Mouse (Mus musculus): Measurements from ENCODE around the gene Krtcap3.
A peak's percentile ranks its signal among the peaks of the same experiment; 100 is the strongest.

Gene Krtcap3

GRCm38 (mm10) chr5:31253806-31254205 is 2.3 kb downstream of the Krtcap3 start:
- no peak for DNase-seq

- no peak for DNase-seq
Observed at GRCm38 (mm10) chr5:31254452-31254851, 3.0 kb downstream of the Krtcap3 start.

- no peak for DNase-seq
Observed at GRCm38 (mm10) chr5:31254901-31255300, 3.4 kb downstream of the Krtcap3 start.

- DNase-seq = no peak
Observed at GRCm38 (mm10) chr5:31255381-31255780, 3.9 kb downstream of the Krtcap3 start.

- no peak for DNase-seq
Observed at GRCm38 (mm10) chr5:31255971-31256370, 4.5 kb downstream of the Krtcap3 start.

- no peak for DNase-seq
Observed at GRCm38 (mm10) chr5:31257616-31258015, 6.1 kb downstream of the Krtcap3 start.

GRCm38 (mm10) chr5:31266101-31266500 is 14.6 kb downstream of the Krtcap3 start:
- no peak for DNase-seq

GRCm38 (mm10) chr5:31267686-31268085 is 16.2 kb downstream of the Krtcap3 start:
- DNase-seq = no peak

GRCm38 (mm10) chr5:31273018-31273417 is 21.5 kb downstream of the Krtcap3 start:
- DNase-seq = no peak

- no peak for DNase-seq
Observed at GRCm38 (mm10) chr5:31279245-31279988, 27.9 kb downstream of the Krtcap3 start.

- no peak for DNase-seq
Observed at GRCm38 (mm10) chr5:31288225-31288624, 36.7 kb downstream of the Krtcap3 start.

GRCm38 (mm10) chr5:31288655-31289054 is 37.2 kb downstream of the Krtcap3 start:
- DNase-seq = no peak

GRCm38 (mm10) chr5:31289626-31290230 is 38.2 kb downstream of the Krtcap3 start:
- no peak for DNase-seq

GRCm38 (mm10) chr5:31290521-31291360 is 39.2 kb downstream of the Krtcap3 start, which contains the start of gene Ift172:
TSS of gene Ift172 (minus strand) at chr5:31291116.
- peak; percentile 97 for DNase-seq

GRCm38 (mm10) chr5:31291361-31291688 is 39.8 kb downstream of the Krtcap3 start:
- DNase-seq = no peak

- no peak for DNase-seq
Observed at GRCm38 (mm10) chr5:31294964-31295605, 43.6 kb downstream of the Krtcap3 start.

- DNase-seq = peak; percentile 69
Observed at GRCm38 (mm10) chr5:31295606-31296141, 44.2 kb downstream of the Krtcap3 start, which contains the start of gene Fndc4. TSS of gene Fndc4 (minus strand) at chr5:31296080.

- no peak for DNase-seq
Observed at GRCm38 (mm10) chr5:31297047-31297757, 45.7 kb downstream of the Krtcap3 start, which contains the start of gene Gckr. TSS of gene Gckr (plus strand) at chr5:31297443.

GRCm38 (mm10) chr5:31297981-31298380 is 46.5 kb downstream of the Krtcap3 start:
- DNase-seq = no peak

- no peak for DNase-seq
Observed at GRCm38 (mm10) chr5:31298486-31298885, 47.0 kb downstream of the Krtcap3 start.

GRCm38 (mm10) chr5:31301866-31302265 is 50.4 kb downstream of the Krtcap3 start:
- DNase-seq = no peak
